Mouse (Mus musculus) thymus, adult 2 months (tissue): ENCODE results near the gene Gm49416.

Source experiments
- CTCF ChIP-seq: fragments of 200-500 bp; IDR thresholded peaks from 2 replicates; pipeline ENCODE4 v1.5.1; 2012; ENCODE audit warnings: mild to moderate bottlenecking, control low read depth, low read length, moderate library complexity, borderline replicate concordance; ENCODE audit not compliant: control insufficient read depth, poor library complexity, insufficient read depth; ENCODE audit errors: extremely low read depth
- POLR2A ChIP-seq: fragments of 200-500 bp; IDR thresholded peaks from 2 replicates; pipeline ENCODE4 v1.6.1; 2012; ENCODE audit warnings: mild to moderate bottlenecking, low read length, control low read depth, moderate library complexity; ENCODE audit not compliant: control insufficient read depth, poor library complexity, insufficient read depth; ENCODE audit errors: extremely low read depth

DNA sequence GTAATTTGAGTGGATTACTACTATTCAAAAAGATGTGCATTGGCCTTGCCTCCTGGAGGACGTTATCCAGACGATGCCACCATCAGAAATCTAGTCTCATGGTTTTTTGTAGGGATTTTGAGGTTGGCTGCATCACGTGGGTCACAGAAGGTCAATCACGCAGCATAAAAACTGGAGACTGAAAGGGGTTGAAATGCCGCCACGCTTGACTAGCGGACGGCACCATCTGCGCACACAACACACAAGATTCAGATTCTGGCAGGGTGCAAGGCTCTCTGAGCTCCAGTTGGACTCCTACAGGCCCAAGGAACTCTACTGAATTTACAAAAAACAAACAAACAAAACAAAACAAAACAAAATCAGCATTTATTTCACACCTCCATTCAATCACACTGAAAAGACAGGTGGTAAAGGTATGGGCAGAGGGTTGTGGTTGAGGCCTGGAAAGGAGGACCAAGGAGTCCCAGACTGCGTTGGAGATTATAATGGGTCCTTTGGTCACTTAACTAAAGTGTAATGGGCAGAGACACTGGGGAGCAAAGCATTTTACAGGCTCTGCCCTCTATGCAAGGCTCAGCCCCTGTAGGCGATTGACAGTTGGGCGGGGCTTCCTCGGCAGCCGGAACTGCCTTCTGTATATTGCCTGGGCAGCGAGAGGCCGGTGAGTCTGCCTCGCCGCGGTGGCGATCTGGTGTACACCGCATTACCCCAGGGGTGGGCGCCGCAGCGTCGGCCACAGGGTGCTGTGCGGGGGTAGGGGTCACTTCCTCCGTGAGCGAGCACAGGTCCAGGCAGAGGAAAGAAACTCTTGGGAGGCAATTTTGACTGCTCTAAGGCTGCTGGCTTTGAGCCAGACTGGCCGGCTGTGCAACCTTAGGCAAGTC is 48.6 kb upstream of the Gm49416 start:
- no peak for TF ChIP-seq CTCF
- TF ChIP-seq POLR2A, result no peak
